Mouse (Mus musculus) heart, embryonic 15.5 days (tissue): ENCODE measurements around the gene Oas1a. TPM values are rescaled to one million over a fixed set of nuclear protein-coding genes. Genes with fewer than 3 reads are reported as not detected.
"Not testable (repeated sequence)": the region's sequence is repeated elsewhere in the genome, so short reads cannot be mapped to it uniquely, and the experiment has no call there.

Experiments
- ATAC-seq: fragments of 200-750 bp; cut with Nextera tagmentation; replicated peaks from 2 replicates; pipeline ENCODE4 v1.8.0; 2017; ENCODE audit warnings: low read depth, moderate TSS enrichment; ENCODE audit not compliant: insufficient number of reproducible peaks, insufficient read depth, low FRiP score
- H3K27ac ChIP-seq: fragments of 300-500 bp; sonication (generic); 2 replicates; pipeline ENCODE4 v1.5.1; 2015; ENCODE audit warnings: mild to moderate bottlenecking, inconsistent platforms
- H3K27me3 ChIP-seq: fragments of 300-500 bp; sonication (generic); 2 replicates; pipeline ENCODE4 v1.6.1; 2015; ENCODE audit warnings: inconsistent platforms
- H3K36me3 ChIP-seq: fragments of 300-500 bp; sonication (generic); 2 replicates; pipeline ENCODE4 v1.6.1; 2015; ENCODE audit warnings: mild to moderate bottlenecking, inconsistent platforms
- H3K4me1 ChIP-seq: fragments of 300-500 bp; sonication (generic); replicated peaks from 2 replicates; pipeline ENCODE4 v1.6.1; 2015; ENCODE audit warnings: inconsistent platforms
- H3K4me2 ChIP-seq: fragments of 300-500 bp; sonication (generic); 2 replicates; pipeline ENCODE4 v1.6.1; 2015; ENCODE audit warnings: inconsistent platforms, mild to moderate bottlenecking, moderate library complexity
- H3K4me3 ChIP-seq: fragments of 300-500 bp; sonication (generic); 2 replicates; pipeline ENCODE4 v1.5.1; 2015; ENCODE audit warnings: mild to moderate bottlenecking, inconsistent platforms
- H3K9ac ChIP-seq: fragments of 300-500 bp; sonication (generic); 2 replicates; pipeline ENCODE4 v1.6.1; 2015; ENCODE audit warnings: mild to moderate bottlenecking, inconsistent platforms
- H3K9me3 ChIP-seq: fragments of 300-500 bp; sonication (generic); replicated peaks from 2 replicates; pipeline ENCODE4 v1.6.1; 2016; ENCODE audit warnings: inconsistent platforms
- WGBS: fragments of 180-500 bp; shearing (Covaris S2); methylation state at CpG from one replicate; pipeline ENCODE4 v1.1.7; 2015; ENCODE audit warnings: mixed read lengths; 5-methylcytosine and 5-hydroxymethylcytosine counted together
- polyA plus RNA-seq: library from polyadenylated mRNA; unstranded; fragments of >200 nt; fragmentation: Nextera tagmentation; extraction: Ambion mirVana; gene quantifications from 2 replicates; pipeline ENCODE4 v1.2.1, GENCODE M21; 2015

Oas1a gene
- polyA plus RNA-seq, result 1.4 and 2.8 TPM in 2 replicates

- H3K4me2 ChIP-seq, H3K4me1 ChIP-seq, H3K4me3 ChIP-seq: not testable (repeated sequence)
These were observed at the start of gene Oas1a for GRCm38 (mm10) chr5:120906791-120907733. Gene Oas1a, minus strand, starts transcription at chr5:120907521.

GRCm38 (mm10) chr5:120953974-120954373, 46.7 kb upstream of the Oas1a start:
- Histone ChIP-seq H3K4me2 (no peak overlapping the region), H3K4me1 (no peaks in the 10 kb centered on the region), H3K36me3 (no peaks in the 10 kb centered on the region), H3K9ac (no peak overlapping the region), H3K4me3 (no peak overlapping the region), H3K27me3 (no peaks in the 10 kb centered on the region), H3K27ac (no peak overlapping the region), H3K9me3 (no peaks in the 10 kb centered on the region)
- 18% methylated on average over 5 of the region's 5 CpGs for WGBS
- no peak for ATAC-seq

More at GRCm38 (mm10) chr5:120906791-120907733, at the start of gene Oas1a:
- not testable (repeated sequence) for H3K9ac ChIP-seq, ATAC-seq, H3K36me3 ChIP-seq, H3K27ac ChIP-seq, H3K27me3 ChIP-seq, H3K9me3 ChIP-seq
- WGBS, result 29% methylated on average over 9 of the region's 12 CpGs

GRCm38 (mm10) chr5:120952242-120952770, 45.0 kb upstream of the Oas1a start:
- H3K9ac ChIP-seq, result no peak overlapping the region
- H3K9me3 ChIP-seq, result no peaks in the 10 kb centered on the region
- H3K4me1 ChIP-seq, result no peaks in the 10 kb centered on the region
- H3K4me2 ChIP-seq, result no peak overlapping the region
- 54% methylated on average over 10 of the region's 10 CpGs for WGBS
- no peak overlapping the region for H3K4me3 ChIP-seq
- H3K27ac ChIP-seq, result no peak overlapping the region
- H3K27me3 ChIP-seq, result no peaks in the 10 kb centered on the region
- no peaks in the 10 kb centered on the region for H3K36me3 ChIP-seq
- no peak for ATAC-seq

DNA sequence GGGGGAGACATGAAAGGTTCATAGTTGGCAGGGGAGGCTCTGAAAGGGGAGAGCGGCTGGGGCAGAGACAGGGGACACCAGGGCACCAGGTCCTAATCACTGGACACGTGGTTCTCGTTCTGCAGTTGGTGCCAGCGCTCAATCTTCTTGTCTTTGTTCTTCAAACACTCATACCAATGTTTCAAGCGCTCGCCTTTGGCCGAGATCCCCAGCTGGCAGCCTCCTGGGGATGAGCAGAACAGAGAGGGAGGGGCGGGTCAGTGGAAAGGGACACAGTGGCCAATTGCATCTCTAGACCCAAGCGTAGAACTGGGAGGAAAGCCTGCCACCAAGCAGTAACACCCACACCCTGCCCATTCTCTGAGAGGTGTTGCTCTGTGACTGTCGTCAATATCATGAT, 34.8 kb upstream of the Oas1a start:
- Histone ChIP-seq H3K4me2 (no peak overlapping the region), H3K4me3 (no peak overlapping the region), H3K36me3 (no peaks in the 10 kb centered on the region), H3K27ac (no peak overlapping the region), H3K9ac (no peak overlapping the region), H3K27me3 (no peaks in the 10 kb centered on the region), H3K4me1 (no peaks in the 10 kb centered on the region), H3K9me3 (no peaks in the 10 kb centered on the region)
- no peak for ATAC-seq
- 55% methylated on average over 10 of the region's 10 CpGs for WGBS

- Histone ChIP-seq H3K4me1 (no peaks in the 10 kb centered on the region), H3K9ac (no peak overlapping the region), H3K4me3 (no peak overlapping the region), H3K9me3 (no peaks in the 10 kb centered on the region), H3K27ac (no peak overlapping the region), H3K27me3 (no peaks in the 10 kb centered on the region), H3K4me2 (no peak overlapping the region), H3K36me3 (no peaks in the 10 kb centered on the region)
- ATAC-seq, result no peak
- 33% methylated on average over 8 of the region's 8 CpGs for WGBS
These were observed 31.3 kb upstream of the Oas1a start for GRCm38 (mm10) chr5:120938586-120938985.

- Histone ChIP-seq H3K36me3 (no peaks in the 10 kb centered on the region), H3K4me3 (no peak overlapping the region)
- WGBS, result 74% methylated on average over 4 of the region's 4 CpGs
These were observed 30.5 kb upstream of the Oas1a start for GRCm38 (mm10) chr5:120937841-120938240.

DNA sequence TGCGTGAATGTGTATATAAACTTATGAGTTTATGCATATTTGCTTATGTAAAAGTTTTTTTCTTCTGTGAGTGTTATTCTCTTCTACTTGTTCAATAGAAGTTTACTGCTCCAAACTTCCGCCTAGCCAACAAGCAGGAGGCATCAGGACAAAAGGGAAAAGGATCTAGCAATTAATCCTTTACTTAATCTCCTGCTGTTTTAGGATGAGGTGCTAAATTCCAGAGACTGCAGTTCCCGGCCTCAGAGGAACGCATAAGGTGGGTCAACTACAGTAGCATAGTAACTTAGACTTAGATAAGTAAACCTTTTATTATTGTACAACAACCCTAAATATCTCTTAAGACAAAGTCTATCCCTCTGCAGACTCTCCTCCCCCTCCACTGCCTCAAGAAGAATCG, 26.6 kb upstream of the Oas1a start:
- no peak overlapping the region for H3K4me2 ChIP-seq
- 14% methylated on average over 5 of the region's 5 CpGs for WGBS
- no peaks in the 10 kb centered on the region for H3K27me3 ChIP-seq
- H3K27ac ChIP-seq, result no peak overlapping the region
- no peaks in the 10 kb centered on the region for H3K9me3 ChIP-seq
- no peak overlapping the region for H3K4me3 ChIP-seq
- no peaks in the 10 kb centered on the region for H3K4me1 ChIP-seq
- no peak overlapping the region for H3K9ac ChIP-seq
- H3K36me3 ChIP-seq, result no peaks in the 10 kb centered on the region
- no peak for ATAC-seq

More at GRCm38 (mm10) chr5:120937841-120938240, 30.5 kb upstream of the Oas1a start:
- no peaks in the 10 kb centered on the region for H3K9me3 ChIP-seq
- no peak overlapping the region for H3K27ac ChIP-seq
- no peaks in the 10 kb centered on the region for H3K4me1 ChIP-seq
- H3K4me2 ChIP-seq, result no peak overlapping the region
- no peaks in the 10 kb centered on the region for H3K27me3 ChIP-seq
- ATAC-seq, result no peak
- H3K9ac ChIP-seq, result no peak overlapping the region

- Histone ChIP-seq H3K9ac (no peak overlapping the region), H3K4me2 (no peak overlapping the region), H3K9me3 (no peaks in the 10 kb centered on the region), H3K36me3 (no peaks in the 10 kb centered on the region), H3K4me1 (no peaks in the 10 kb centered on the region), H3K27ac (no peak overlapping the region), H3K27me3 (no peaks in the 10 kb centered on the region; the same call in 1 of the 2 replicates), H3K4me3 (no peak overlapping the region)
- WGBS, result 0% methylated on average over 1 of the region's 1 CpGs
- no peak for ATAC-seq
These were observed 19.7 kb upstream of the Oas1a start for GRCm38 (mm10) chr5:120927036-120927435.

GRCm38 (mm10) chr5:120926311-120926710, 19.0 kb upstream of the Oas1a start:
- ATAC-seq, H3K27me3 ChIP-seq, H3K9me3 ChIP-seq, H3K36me3 ChIP-seq, H3K4me3 ChIP-seq, H3K4me1 ChIP-seq, H3K9ac ChIP-seq, H3K27ac ChIP-seq, H3K4me2 ChIP-seq: not testable (repeated sequence)
- WGBS, result 30% methylated on average over 2 of the region's 2 CpGs

GRCm38 (mm10) chr5:120924520-120924919, 17.2 kb upstream of the Oas1a start:
- H3K27ac ChIP-seq, H3K9me3 ChIP-seq, H3K36me3 ChIP-seq, H3K27me3 ChIP-seq, H3K4me2 ChIP-seq, H3K4me3 ChIP-seq, ATAC-seq, H3K4me1 ChIP-seq, H3K9ac ChIP-seq: not testable (repeated sequence)
- 78% methylated on average over 4 of the region's 4 CpGs for WGBS

DNA sequence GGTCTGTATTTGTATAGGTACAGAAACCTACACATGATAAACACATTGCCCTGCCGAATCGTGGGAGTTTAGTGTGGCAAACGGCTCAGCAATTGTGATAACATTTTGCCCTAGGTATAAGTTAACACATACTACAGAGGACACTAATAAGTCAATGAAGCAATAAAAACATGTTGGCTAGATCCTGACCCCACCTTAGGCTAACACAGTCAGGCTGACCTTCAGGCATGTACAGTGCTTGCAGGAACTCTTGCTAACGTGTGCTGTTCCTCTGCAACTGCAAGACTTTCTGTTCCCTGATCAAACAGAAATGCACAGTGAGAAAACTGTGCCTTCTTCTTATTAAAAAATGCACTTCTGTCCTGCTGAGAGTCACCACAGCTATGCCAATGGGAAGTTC, 16.6 kb upstream of the Oas1a start:
- Histone ChIP-seq H3K27me3 (no peaks in the 10 kb centered on the region; the same call in 1 of the 2 replicates), H3K27ac (no peak overlapping the region), H3K4me2 (no peak overlapping the region), H3K4me1 (no peaks in the 10 kb centered on the region), H3K9me3 (no peaks in the 10 kb centered on the region), H3K36me3 (no peaks in the 10 kb centered on the region), H3K4me3 (no peak overlapping the region), H3K9ac (no peak overlapping the region)
- ATAC-seq, result no peak
- 67% methylated on average over 4 of the region's 4 CpGs for WGBS
